Mouse (Mus musculus): ENCODE results near the gene Smc1b. TPM values are rescaled to one million over a fixed set of nuclear protein-coding genes. Genes with fewer than 3 reads are reported as not detected.
A peak's percentile ranks its signal among the peaks of the same experiment; 100 is the strongest.

The Smc1b gene
- total RNA-seq (2021) (not detected), polyA plus RNA-seq (2012; rRNA removed) (not detected in 2 replicates)
- long read RNA-seq: 0 reads

- Histone ChIP-seq H3K9ac (ENCODE audit: low read depth, low read length) (no peak within 1 kb of the TSS), H3K27me3 (ENCODE audit: control insufficient read depth, insufficient read depth, low read length) (peaks cover 2% of the 10 kb centered on the region; the same call in 1 of the 2 replicates), H3K27ac (no peak within 1 kb of the TSS), H3K4me1 (ENCODE audit: control insufficient read depth, insufficient read depth, low read length) (no peaks in the 10 kb centered on the region), H3K4me3 (no peak within 1 kb of the TSS), H3K79me2 (replicated peaks; ENCODE audit: control insufficient read depth, insufficient read depth, low read length) (no peaks in the 10 kb centered on the region), H3K36me3 (ENCODE audit: control insufficient read depth, insufficient read depth, low read length) (no peaks in the 10 kb centered on the region)
- peak; percentile 43 to 46 for DNase-seq
- WGBS: 32% methylated on average over 58 of the region's 58 CpGs
- intact Hi-C loops (cut with DNase I): no loop called here
- no peak for TF ChIP-seq CTCF (IDR thresholded peaks at IDR 0.05)
- TF ChIP-seq EP300 (IDR thresholded peaks at IDR 0.05; ENCODE audit: insufficient read depth, low read depth, low read length): no peak
- TF ChIP-seq POLR2A (IDR thresholded peaks at IDR 0.05; ENCODE audit: insufficient read depth, low read depth, low read length): no peak
These were observed at the start of gene Smc1b, which contains the start of gene Ribc2 for GRCm38 (mm10) chr15:85131275-85132192. TSS of gene Smc1b (minus strand) at chr15:85131964. TSS of gene Ribc2 (plus strand) at chr15:85132078.

- TF ChIP-seq CTCF (IDR thresholded peaks at IDR 0.05): no peak
- no peak for TF ChIP-seq EP300 (IDR thresholded peaks at IDR 0.05; ENCODE audit: insufficient read depth, low read depth, low read length)
- no peak for TF ChIP-seq POLR2A (IDR thresholded peaks at IDR 0.05; ENCODE audit: insufficient read depth, low read depth, low read length)
- intact Hi-C loops (cut with DNase I): no loop called here
- no peak overlapping the region; the same call in 1 of the 2 replicates for H3K27ac ChIP-seq
These were observed 48.6 kb upstream of the Smc1b start for GRCm38 (mm10) chr15:85180368-85180767.

GRCm38 (mm10) chr15:85179528-85180180, 47.9 kb upstream of the Smc1b start:
- no peak overlapping the region for H3K4me3 ChIP-seq
- no peaks in the 10 kb centered on the region for H3K27me3 ChIP-seq (ENCODE audit: control insufficient read depth, insufficient read depth, low read length)
- intact Hi-C loops (cut with DNase I): no loop called here
- no peaks in the 10 kb centered on the region for H3K79me2 ChIP-seq (replicated peaks; ENCODE audit: control insufficient read depth, insufficient read depth, low read length)
- H3K27ac ChIP-seq: peak overlapping the region; percentile 57
- 56% methylated on average over 7 of the region's 7 CpGs for WGBS
- H3K9ac ChIP-seq (ENCODE audit: low read depth, low read length): no peak overlapping the region
- TF ChIP-seq POLR2A (IDR thresholded peaks at IDR 0.05; ENCODE audit: insufficient read depth, low read depth, low read length): no peak
- TF ChIP-seq EP300 (IDR thresholded peaks at IDR 0.05; ENCODE audit: insufficient read depth, low read depth, low read length): no peak
- no peak for TF ChIP-seq CTCF (IDR thresholded peaks at IDR 0.05)
- peaks cover 3% of the 10 kb centered on the region; the same call in 1 of the 2 replicates for H3K36me3 ChIP-seq (ENCODE audit: control insufficient read depth, insufficient read depth, low read length)
- peaks cover 6% of the 10 kb centered on the region for H3K4me1 ChIP-seq (ENCODE audit: control insufficient read depth, insufficient read depth, low read length)
- peak in 1 of 2 experiments; percentile 28 for DNase-seq

More at GRCm38 (mm10) chr15:85180368-85180767, 48.6 kb upstream of the Smc1b start:
- H3K36me3 ChIP-seq (ENCODE audit: control insufficient read depth, insufficient read depth, low read length): peaks cover 3% of the 10 kb centered on the region; the same call in 1 of the 2 replicates
- H3K79me2 ChIP-seq (replicated peaks; ENCODE audit: control insufficient read depth, insufficient read depth, low read length): no peaks in the 10 kb centered on the region
- H3K9ac ChIP-seq (ENCODE audit: low read depth, low read length): no peak overlapping the region
- DNase-seq: no peak
- no peaks in the 10 kb centered on the region for H3K27me3 ChIP-seq (ENCODE audit: control insufficient read depth, insufficient read depth, low read length)
- H3K4me3 ChIP-seq: no peak overlapping the region
- H3K4me1 ChIP-seq (ENCODE audit: control insufficient read depth, insufficient read depth, low read length): peaks cover 6% of the 10 kb centered on the region

- Histone ChIP-seq H3K9ac (ENCODE audit: low read depth, low read length) (peak overlapping the region; percentile 7; the same call in 1 of the 2 replicates), H3K4me1 (ENCODE audit: control insufficient read depth, insufficient read depth, low read length) (peaks cover 6% of the 10 kb centered on the region), H3K27ac (peak overlapping the region; percentile 76), H3K36me3 (ENCODE audit: control insufficient read depth, insufficient read depth, low read length) (peaks cover 3% of the 10 kb centered on the region; the same call in 1 of the 2 replicates), H3K4me3 (no peak overlapping the region), H3K27me3 (ENCODE audit: control insufficient read depth, insufficient read depth, low read length) (0 out of 2 replicates have a peak, but pooled peaks cover 2% of the 10 kb centered on the region), H3K79me2 (replicated peaks; ENCODE audit: control insufficient read depth, insufficient read depth, low read length) (no peaks in the 10 kb centered on the region)
- peak in 1 of 2 experiments; percentile 62 for DNase-seq
- TF ChIP-seq POLR2A (IDR thresholded peaks at IDR 0.05; ENCODE audit: insufficient read depth, low read depth, low read length): 0 out of 2 replicates have a peak, but pooled peaks have one; percentile 39
- TF ChIP-seq CTCF (IDR thresholded peaks at IDR 0.05): no peak
- TF ChIP-seq EP300 (IDR thresholded peaks at IDR 0.05; ENCODE audit: insufficient read depth, low read depth, low read length): 0 out of 2 replicates have a peak, but pooled peaks have one; percentile 77
- intact Hi-C loops (cut with DNase I): no loop called here
- WGBS: 26% methylated on average over 6 of the region's 6 CpGs
These were observed 46.4 kb upstream of the Smc1b start for GRCm38 (mm10) chr15:85178172-85178571.

- intact Hi-C loops (cut with DNase I): no loop called here
- TF ChIP-seq CTCF (IDR thresholded peaks at IDR 0.05) (no peak), EP300 (IDR thresholded peaks at IDR 0.05; ENCODE audit: insufficient read depth, low read depth, low read length) (no peak), POLR2A (IDR thresholded peaks at IDR 0.05; ENCODE audit: insufficient read depth, low read depth, low read length) (no peak)
- Histone ChIP-seq H3K9ac (ENCODE audit: low read depth, low read length) (peak overlapping the region; percentile 7; the same call in 1 of the 2 replicates), H3K27me3 (ENCODE audit: control insufficient read depth, insufficient read depth, low read length) (0 out of 2 replicates have a peak, but pooled peaks cover 2% of the 10 kb centered on the region), H3K27ac (peak overlapping the region; percentile 76), H3K4me3 (no peak overlapping the region), H3K4me1 (ENCODE audit: control insufficient read depth, insufficient read depth, low read length) (peaks cover 6% of the 10 kb centered on the region), H3K36me3 (ENCODE audit: control insufficient read depth, insufficient read depth, low read length) (peaks cover 3% of the 10 kb centered on the region; the same call in 1 of the 2 replicates), H3K79me2 (replicated peaks; ENCODE audit: control insufficient read depth, insufficient read depth, low read length) (no peaks in the 10 kb centered on the region)
- DNase-seq: no peak
- 42% methylated on average over 8 of the region's 8 CpGs for WGBS
These were observed 45.8 kb upstream of the Smc1b start for GRCm38 (mm10) chr15:85177576-85177975.
